Mouse (Mus musculus) embryonic facial prominence, embryonic 12.5 days (tissue): Measurements from ENCODE around the gene Neil1. TPM values are rescaled to one million over a fixed set of nuclear protein-coding genes. Genes with fewer than 3 reads are reported as not detected.

Experiments used
- ATAC-seq: fragments of 200-750 bp; cut with Nextera tagmentation; 2 replicates; pipeline ENCODE4 v1.8.0; 2017; ENCODE audit not compliant: insufficient number of reproducible peaks, insufficient read depth, low FRiP score, low TSS enrichment
- H3K27ac ChIP-seq: fragments of 300-500 bp; sonication (generic); 2 replicates; pipeline ENCODE4 v1.5.1; 2016; ENCODE audit warnings: mild to moderate bottlenecking
- H3K27me3 ChIP-seq: fragments of 300-500 bp; sonication (generic); 2 replicates; pipeline ENCODE4 v1.6.1; 2016; ENCODE audit warnings: mild to moderate bottlenecking, moderate library complexity
- H3K36me3 ChIP-seq: fragments of 300-500 bp; sonication (generic); 2 replicates; pipeline ENCODE4 v1.6.1; 2016; ENCODE audit warnings: mild to moderate bottlenecking
- H3K4me1 ChIP-seq: fragments of 300-500 bp; sonication (generic); 2 replicates; pipeline ENCODE4 v1.6.1; 2016
- H3K4me2 ChIP-seq: fragments of 300-500 bp; sonication (generic); replicated peaks from 2 replicates; pipeline ENCODE4 v1.6.1; 2016; ENCODE audit warnings: mild to moderate bottlenecking, moderate library complexity
- H3K4me3 ChIP-seq: fragments of 300-500 bp; sonication (generic); 2 replicates; pipeline ENCODE4 v1.5.1; 2016; ENCODE audit warnings: mild to moderate bottlenecking
- H3K9ac ChIP-seq: fragments of 300-500 bp; sonication (generic); 2 replicates; pipeline ENCODE4 v1.6.1; 2016; ENCODE audit warnings: mild to moderate bottlenecking, moderate library complexity
- H3K9me3 ChIP-seq: fragments of 300-500 bp; sonication (generic); 2 replicates; pipeline ENCODE4 v1.6.1; 2016; ENCODE audit warnings: mild to moderate bottlenecking, moderate library complexity
- WGBS: fragments of 180-500 bp; shearing (Covaris S2); methylation state at CpG from one replicate; pipeline ENCODE4 v1.1.7; 2016; 5-methylcytosine and 5-hydroxymethylcytosine counted together
- polyA plus RNA-seq: library from polyadenylated mRNA; unstranded; fragments of >200 nt; fragmentation: Nextera tagmentation; extraction: Ambion mirVana; gene quantifications from 2 replicates; pipeline ENCODE4 v1.2.1, GENCODE M21; 2016

Gene Neil1
- polyA plus RNA-seq, 1 experiment from 2014 or later, result 9.7 TPM

DNA sequence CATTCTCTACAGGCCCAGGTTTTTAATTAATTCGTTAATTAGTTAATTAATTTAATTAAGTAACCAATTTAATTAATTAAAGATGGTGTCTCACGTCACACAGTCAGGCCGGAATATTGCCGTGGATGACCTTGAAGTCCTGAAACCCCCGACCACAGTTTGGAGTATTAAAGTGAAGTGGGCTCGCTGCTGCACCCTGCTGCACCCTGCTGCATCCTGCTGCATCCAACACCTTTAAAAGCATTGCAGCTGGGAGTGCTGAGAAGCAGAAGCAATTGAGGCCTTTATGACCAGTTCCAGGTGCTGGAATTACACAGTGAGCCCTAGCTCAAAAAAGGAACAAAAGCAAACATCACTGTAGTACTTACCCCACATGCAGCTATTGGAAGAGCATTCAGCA is 4.2 kb upstream of the Neil1 start:
- Histone ChIP-seq H3K4me1 (peaks cover 8% of the 10 kb centered on the region), H3K27ac (no peak overlapping the region), H3K4me3 (no peak overlapping the region), H3K36me3 (peaks cover 15% of the 10 kb centered on the region), H3K9me3 (no peaks in the 10 kb centered on the region), H3K4me2 (no peak overlapping the region), H3K9ac (no peak overlapping the region), H3K27me3 (no peaks in the 10 kb centered on the region)
- no peak for ATAC-seq
- WGBS, result 42% methylated on average over 6 of the region's 6 CpGs

DNA sequence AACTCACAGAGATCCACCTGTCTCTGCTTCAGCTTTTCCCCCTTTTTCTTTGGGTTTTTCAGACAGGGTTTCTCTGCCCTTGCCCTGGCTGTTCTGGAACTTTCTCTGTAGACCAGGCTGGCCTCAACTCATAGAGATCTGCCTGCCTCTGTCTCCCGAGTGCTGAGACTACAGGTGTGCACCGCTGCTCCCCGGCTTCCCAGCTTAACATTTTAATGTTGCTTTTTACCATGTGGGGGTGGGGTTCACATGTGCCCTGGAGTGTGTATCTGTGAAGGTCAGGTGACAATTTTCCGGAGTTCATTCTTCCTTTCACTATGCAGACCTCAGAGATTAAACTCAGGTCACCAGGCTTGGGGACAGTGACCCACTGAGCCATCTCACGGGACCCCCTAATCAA is 2.1 kb upstream of the Neil1 start:
- WGBS, result 82% methylated on average over 5 of the region's 5 CpGs
- ATAC-seq, result no peak

GRCm38 (mm10) chr9:57149021-57149420 is 916 bp upstream of the Neil1 start:
- H3K4me3 ChIP-seq, result peak overlapping the region; percentile 51
- H3K27ac ChIP-seq, result peak overlapping the region; percentile 72; the same call in 1 of the 2 replicates
- 73% methylated on average over 6 of the region's 6 CpGs for WGBS

More for the DNA sequence above, 2.1 kb upstream of the Neil1 start:
- Histone ChIP-seq H3K4me2 (no peak overlapping the region), H3K4me3 (no peak overlapping the region), H3K4me1 (peaks cover 14% of the 10 kb centered on the region), H3K36me3 (peaks cover 8% of the 10 kb centered on the region; the same call in 1 of the 2 replicates), H3K9ac (no peak overlapping the region), H3K27ac (no peak overlapping the region), H3K27me3 (no peaks in the 10 kb centered on the region), H3K9me3 (no peaks in the 10 kb centered on the region)

GRCm38 (mm10) chr9:57147205-57148143 is 631 bp downstream of the Neil1 start:
- H3K4me2 ChIP-seq, result peak overlapping the region; percentile 57
- WGBS, result 9% methylated on average over 19 of the region's 19 CpGs

More at GRCm38 (mm10) chr9:57149021-57149420, 916 bp upstream of the Neil1 start:
- H3K27me3 ChIP-seq, result no peaks in the 10 kb centered on the region
- 0 out of 2 replicates have a peak, but pooled peaks cover 8% of the 10 kb centered on the region for H3K36me3 ChIP-seq
- no peak for ATAC-seq
- H3K9ac ChIP-seq, result peak overlapping the region; percentile 60; the same call in 1 of the 2 replicates
- H3K4me2 ChIP-seq, result peak overlapping the region; percentile 57
- peaks cover 14% of the 10 kb centered on the region for H3K4me1 ChIP-seq
- no peaks in the 10 kb centered on the region for H3K9me3 ChIP-seq

DNA sequence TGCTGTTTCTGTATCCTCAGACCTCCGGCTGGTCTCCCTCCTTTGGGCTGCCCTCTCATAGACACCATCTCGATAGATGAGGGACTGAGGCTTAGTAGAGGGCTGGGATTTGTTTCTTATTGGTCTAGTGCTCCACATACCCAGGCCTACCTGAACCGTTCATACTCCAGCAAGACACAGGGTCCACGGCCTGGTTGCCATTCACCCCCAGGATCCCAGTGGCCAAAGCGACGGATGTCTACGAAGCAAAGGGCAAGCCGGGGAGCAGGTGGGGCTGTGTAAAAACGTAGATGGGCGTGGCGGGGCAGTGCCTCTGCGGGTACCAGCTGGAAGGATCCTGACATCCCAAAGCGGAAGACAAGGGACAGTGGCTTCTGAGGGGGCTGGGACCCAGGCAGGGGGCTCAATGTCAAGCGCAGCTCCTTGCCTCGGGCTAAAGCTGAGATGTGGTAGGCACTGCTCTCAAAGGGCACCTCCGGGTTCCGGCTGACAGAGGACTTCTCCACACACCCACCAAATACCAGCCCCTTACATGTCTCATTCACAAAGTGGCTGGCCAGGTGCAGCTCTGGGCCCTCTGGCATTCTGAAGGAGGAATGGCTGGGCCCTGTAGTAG is 1.5 kb downstream of the Neil1 start:
- no peak overlapping the region for H3K4me3 ChIP-seq
- H3K9ac ChIP-seq, result 0 out of 2 replicates have a peak overlapping the region, but pooled peaks have one; percentile 60
- peak overlapping the region; percentile 57; the same call in 1 of the 2 replicates for H3K4me2 ChIP-seq
- no peak overlapping the region for H3K27ac ChIP-seq
- H3K4me1 ChIP-seq, result peaks cover 14% of the 10 kb centered on the region
- ATAC-seq, result no peak
- no peaks in the 10 kb centered on the region for H3K27me3 ChIP-seq
- no peaks in the 10 kb centered on the region for H3K9me3 ChIP-seq
- WGBS, result 81% methylated on average over 17 of the region's 17 CpGs
- peaks cover 29% of the 10 kb centered on the region for H3K36me3 ChIP-seq

More at GRCm38 (mm10) chr9:57147205-57148143, 631 bp downstream of the Neil1 start:
- no peak for ATAC-seq
- peak overlapping the region; percentile 60 for H3K9ac ChIP-seq
- no peaks in the 10 kb centered on the region for H3K27me3 ChIP-seq
- peaks cover 14% of the 10 kb centered on the region for H3K4me1 ChIP-seq
- H3K4me3 ChIP-seq, result peak overlapping the region; percentile 51
- peaks cover 20% of the 10 kb centered on the region; the same call in 1 of the 2 replicates for H3K36me3 ChIP-seq
- no peaks in the 10 kb centered on the region for H3K9me3 ChIP-seq
- peak overlapping the region; percentile 72 for H3K27ac ChIP-seq

GRCm38 (mm10) chr9:57144830-57145229 is 3.3 kb downstream of the Neil1 start:
- ATAC-seq, result no peak
- Histone ChIP-seq H3K9me3 (no peaks in the 10 kb centered on the region), H3K4me1 (peaks cover 14% of the 10 kb centered on the region), H3K27me3 (no peaks in the 10 kb centered on the region), H3K27ac (no peak overlapping the region), H3K36me3 (peaks cover 45% of the 10 kb centered on the region), H3K4me3 (no peak overlapping the region), H3K4me2 (no peak overlapping the region), H3K9ac (no peak overlapping the region)
- WGBS, result 92% methylated on average over 8 of the region's 8 CpGs

GRCm38 (mm10) chr9:57143212-57143611 is 4.9 kb downstream of the Neil1 start:
- Histone ChIP-seq H3K4me1 (peaks cover 10% of the 10 kb centered on the region; the same call in 1 of the 2 replicates), H3K9ac (no peak overlapping the region), H3K27ac (no peak overlapping the region), H3K4me2 (no peak overlapping the region), H3K36me3 (peaks cover 62% of the 10 kb centered on the region), H3K9me3 (no peaks in the 10 kb centered on the region), H3K4me3 (no peak overlapping the region), H3K27me3 (no peaks in the 10 kb centered on the region)
- 83% methylated on average over 11 of the region's 11 CpGs for WGBS
- no peak for ATAC-seq

GRCm38 (mm10) chr9:57141417-57142353 is 6.4 kb downstream of the Neil1 start:
- Histone ChIP-seq H3K27me3 (no peaks in the 10 kb centered on the region), H3K36me3 (peaks cover 77% of the 10 kb centered on the region), H3K4me1 (0 out of 2 replicates have a peak, but pooled peaks cover 2% of the 10 kb centered on the region), H3K4me3 (no peak overlapping the region), H3K27ac (no peak overlapping the region), H3K9ac (no peak overlapping the region), H3K9me3 (no peaks in the 10 kb centered on the region), H3K4me2 (no peak overlapping the region)
- no peak for ATAC-seq
- WGBS, result 90% methylated on average over 17 of the region's 17 CpGs

DNA sequence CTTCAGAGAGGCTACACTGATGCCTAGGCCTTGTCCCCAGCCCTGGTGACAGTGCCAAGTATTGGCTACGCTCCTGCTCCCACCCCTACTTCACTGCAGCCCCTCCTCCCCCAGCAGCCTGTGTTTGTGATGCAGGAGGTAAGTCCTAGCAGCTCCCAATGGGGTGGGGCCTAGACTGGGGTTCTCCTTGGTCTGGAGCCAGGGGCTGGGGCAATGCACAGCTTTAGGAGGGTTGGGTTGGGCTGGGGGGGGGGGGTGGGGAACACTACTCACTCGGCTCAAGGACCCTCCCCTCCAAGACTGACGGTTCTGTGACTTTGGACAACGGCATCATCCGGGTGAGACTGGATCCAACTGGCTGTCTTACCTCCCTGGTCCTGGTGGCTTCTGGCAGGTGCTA is 8.5 kb downstream of the Neil1 start:
- Histone ChIP-seq H3K27me3 (no peaks in the 10 kb centered on the region), H3K36me3 (peaks cover 92% of the 10 kb centered on the region), H3K4me3 (no peak overlapping the region), H3K4me1 (no peaks in the 10 kb centered on the region), H3K9ac (no peak overlapping the region), H3K9me3 (no peaks in the 10 kb centered on the region), H3K27ac (no peak overlapping the region), H3K4me2 (no peak overlapping the region)
- 86% methylated on average over 5 of the region's 5 CpGs for WGBS
- ATAC-seq, result no peak

GRCm38 (mm10) chr9:57139110-57139509 is 9.0 kb downstream of the Neil1 start:
- WGBS, result 94% methylated on average over 9 of the region's 9 CpGs
- ATAC-seq, result no peak
- Histone ChIP-seq H3K27ac (no peak overlapping the region), H3K4me2 (no peak overlapping the region), H3K27me3 (no peaks in the 10 kb centered on the region), H3K4me3 (no peak overlapping the region), H3K9me3 (no peaks in the 10 kb centered on the region), H3K4me1 (no peaks in the 10 kb centered on the region), H3K36me3 (peaks cover 89% of the 10 kb centered on the region), H3K9ac (no peak overlapping the region)

DNA sequence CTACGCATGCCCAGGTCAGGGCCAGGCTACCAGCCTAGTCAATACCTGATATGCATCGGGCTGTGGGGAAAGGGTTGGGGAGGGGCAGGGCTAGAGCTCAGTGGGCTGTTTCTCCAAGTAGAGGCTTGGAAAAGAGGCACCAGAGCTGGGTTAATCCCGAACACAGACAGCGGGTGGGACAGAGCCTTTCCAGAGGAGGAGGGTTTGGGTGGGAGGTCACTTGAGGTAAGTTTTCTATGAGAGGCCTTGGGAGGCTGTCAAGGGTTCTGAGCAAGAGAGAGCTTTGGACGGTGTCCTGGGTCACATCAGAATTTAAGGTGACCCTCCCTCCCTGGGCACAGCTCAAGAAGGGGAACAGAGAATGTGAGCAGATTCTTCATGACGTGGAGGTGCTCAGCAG is 9.6 kb downstream of the Neil1 start:
- H3K4me3 ChIP-seq, result no peak overlapping the region
- no peaks in the 10 kb centered on the region for H3K4me1 ChIP-seq
- H3K9ac ChIP-seq, result no peak overlapping the region
- H3K9me3 ChIP-seq, result no peaks in the 10 kb centered on the region
- no peak overlapping the region for H3K4me2 ChIP-seq
- 94% methylated on average over 6 of the region's 6 CpGs for WGBS
- no peak overlapping the region for H3K27ac ChIP-seq
- H3K36me3 ChIP-seq, result peaks cover 85% of the 10 kb centered on the region
- no peak for ATAC-seq
- no peaks in the 10 kb centered on the region for H3K27me3 ChIP-seq
